Mouse (Mus musculus) c-Kit-positive CD71-positive TER-119-negative erythroid progenitor cells, embryonic 14.5 days (primary cell): Measurements from ENCODE around the gene Foxo1.

Source experiments
- DNase-seq: peaks from one replicate; pipeline ENCODE4 v3.0.0-alpha.2; 2013; ENCODE audit warnings: low read depth

Foxo1 gene

GRCm38 (mm10) chr3:52369881-52370428 is 101.8 kb downstream of the Foxo1 start:
- DNase-seq: no peak

GRCm38 (mm10) chr3:52376974-52377373 is 108.8 kb downstream of the Foxo1 start:
- no peak for DNase-seq

- no peak for DNase-seq
Measured at GRCm38 (mm10) chr3:52383351-52383750, 115.2 kb downstream of the Foxo1 start.

GRCm38 (mm10) chr3:52386343-52386742 is 118.2 kb downstream of the Foxo1 start:
- no peak for DNase-seq

- DNase-seq: no peak
Measured at GRCm38 (mm10) chr3:52390321-52390720, 122.2 kb downstream of the Foxo1 start.

GRCm38 (mm10) chr3:52390766-52391665 is 122.9 kb downstream of the Foxo1 start:
- DNase-seq: no peak

DNA sequence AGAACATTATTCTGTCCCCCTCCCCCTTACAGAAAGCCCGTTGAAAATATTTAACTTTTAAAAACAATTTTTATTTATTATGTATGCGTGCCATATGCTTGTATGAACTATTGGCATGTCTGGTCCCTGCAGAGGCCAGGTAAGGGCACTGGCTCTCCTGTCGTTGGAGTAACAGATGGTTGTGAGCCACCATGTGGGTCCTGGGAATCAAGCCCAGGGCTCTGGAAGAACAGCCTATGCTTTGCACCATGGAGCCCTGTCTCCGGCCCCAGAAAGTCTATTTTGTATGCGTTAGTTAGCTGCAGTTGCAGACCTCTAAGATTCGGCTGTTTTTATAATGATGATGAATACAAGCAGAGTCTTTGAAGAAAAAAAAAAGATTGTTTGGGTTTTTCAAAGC is 123.8 kb downstream of the Foxo1 start:
- DNase-seq: no peak

GRCm38 (mm10) chr3:52392521-52392920 is 124.4 kb downstream of the Foxo1 start:
- DNase-seq: no peak

- no peak for DNase-seq
Measured at GRCm38 (mm10) chr3:52393171-52393570, 125.0 kb downstream of the Foxo1 start.

- DNase-seq: no peak
Measured at GRCm38 (mm10) chr3:52396121-52396731, 128.1 kb downstream of the Foxo1 start.

- DNase-seq: no peak
Measured at GRCm38 (mm10) chr3:52396951-52397615, 128.9 kb downstream of the Foxo1 start.

GRCm38 (mm10) chr3:52397961-52398360 is 129.8 kb downstream of the Foxo1 start:
- DNase-seq: no peak

GRCm38 (mm10) chr3:52400284-52401161 is 132.4 kb downstream of the Foxo1 start:
- no peak for DNase-seq

- no peak for DNase-seq
Measured at GRCm38 (mm10) chr3:52401162-52401928, 133.2 kb downstream of the Foxo1 start.
